Mouse (Mus musculus): ENCODE measurements around the gene Gm10188. TPM values are rescaled to one million over a fixed set of nuclear protein-coding genes. Genes with fewer than 3 reads are reported as not detected.

Gm10188 gene
- polyA plus RNA-seq, 1 experiment from 2014 or later = 1.1 TPM

GRCm38 (mm10) chr1:132221627-132222026 lies 7.9 kb downstream of the Gm10188 start:
- ATAC-seq = no peak
- H3K27me3 ChIP-seq = peaks cover 7% of the 10 kb centered on the region; the same call in 1 of the 2 replicates
- no peak overlapping the region for H3K4me3 ChIP-seq
- peaks cover 31% of the 10 kb centered on the region for H3K4me1 ChIP-seq
- WGBS = 34% methylated on average over 2 of the region's 2 CpGs
- H3K4me2 ChIP-seq = no peak overlapping the region
- peak overlapping the region; percentile 67 for H3K27ac ChIP-seq
- no peaks in the 10 kb centered on the region for H3K36me3 ChIP-seq (ENCODE audit: poor library complexity, severe bottlenecking)
- no peaks in the 10 kb centered on the region for H3K9me3 ChIP-seq (replicated peaks)
- H3K9ac ChIP-seq = no peak overlapping the region

- no peak overlapping the region for H3K4me3 ChIP-seq
- WGBS = 58% methylated on average over 3 of the region's 3 CpGs
- ATAC-seq = no peak
- no peaks in the 10 kb centered on the region for H3K36me3 ChIP-seq (ENCODE audit: poor library complexity, severe bottlenecking)
- no peaks in the 10 kb centered on the region for H3K9me3 ChIP-seq (replicated peaks)
- peaks cover 34% of the 10 kb centered on the region for H3K4me1 ChIP-seq
- H3K27me3 ChIP-seq = peaks cover 14% of the 10 kb centered on the region; the same call in 1 of the 2 replicates
- H3K27ac ChIP-seq = no peak overlapping the region
- H3K4me2 ChIP-seq = no peak overlapping the region
- H3K9ac ChIP-seq = no peak overlapping the region; the same call in 1 of the 2 replicates
Measured at GRCm38 (mm10) chr1:132216276-132216675, 13.3 kb downstream of the Gm10188 start.

GRCm38 (mm10) chr1:132213076-132213475 lies 16.5 kb downstream of the Gm10188 start:
- Histone ChIP-seq H3K27me3 (peaks cover 10% of the 10 kb centered on the region; the same call in 1 of the 2 replicates), H3K4me2 (no peak overlapping the region), H3K4me1 (peaks cover 50% of the 10 kb centered on the region), H3K9ac (no peak overlapping the region), H3K9me3 (replicated peaks) (no peaks in the 10 kb centered on the region), H3K36me3 (ENCODE audit: poor library complexity, severe bottlenecking) (no peaks in the 10 kb centered on the region), H3K4me3 (no peak overlapping the region), H3K27ac (peak overlapping the region; percentile 22; the same call in 1 of the 2 replicates)
- WGBS = 30% methylated on average over 6 of the region's 6 CpGs
- peak; percentile 17; the same call in 1 of the 2 replicates for ATAC-seq

GRCm38 (mm10) chr1:132212218-132212617 lies 17.3 kb downstream of the Gm10188 start:
- Histone ChIP-seq H3K4me2 (peak overlapping the region; percentile 47), H3K27me3 (peaks cover 10% of the 10 kb centered on the region; the same call in 1 of the 2 replicates), H3K9ac (0 out of 2 replicates have a peak overlapping the region, but pooled peaks have one; percentile 3), H3K36me3 (ENCODE audit: poor library complexity, severe bottlenecking) (no peaks in the 10 kb centered on the region), H3K4me1 (peaks cover 59% of the 10 kb centered on the region), H3K9me3 (replicated peaks) (no peaks in the 10 kb centered on the region), H3K4me3 (peak overlapping the region; percentile 23), H3K27ac (0 out of 2 replicates have a peak overlapping the region, but pooled peaks have one; percentile 22)
- ATAC-seq = peak; percentile 72
- WGBS = 6% methylated on average over 20 of the region's 20 CpGs

GRCm38 (mm10) chr1:132211672-132212071 lies 17.9 kb downstream of the Gm10188 start:
- Histone ChIP-seq H3K9ac (0 out of 2 replicates have a peak overlapping the region, but pooled peaks have one; percentile 3), H3K4me3 (no peak overlapping the region), H3K36me3 (ENCODE audit: poor library complexity, severe bottlenecking) (no peaks in the 10 kb centered on the region), H3K4me2 (peak overlapping the region; percentile 47), H3K27me3 (peaks cover 7% of the 10 kb centered on the region; the same call in 1 of the 2 replicates), H3K27ac (no peak overlapping the region), H3K4me1 (peaks cover 59% of the 10 kb centered on the region), H3K9me3 (replicated peaks) (no peaks in the 10 kb centered on the region)
- no peak; the same call in 1 of the 2 replicates for ATAC-seq
- 46% methylated on average over 12 of the region's 12 CpGs for WGBS

- 22% methylated on average over 7 of the region's 7 CpGs for WGBS
- no peak for ATAC-seq
- H3K4me1 ChIP-seq = peaks cover 59% of the 10 kb centered on the region
- H3K27ac ChIP-seq = no peak overlapping the region
- no peak overlapping the region for H3K4me3 ChIP-seq
- no peak overlapping the region for H3K9ac ChIP-seq
- no peaks in the 10 kb centered on the region for H3K36me3 ChIP-seq (ENCODE audit: poor library complexity, severe bottlenecking)
- H3K27me3 ChIP-seq = peaks cover 4% of the 10 kb centered on the region; the same call in 1 of the 2 replicates
- H3K4me2 ChIP-seq = no peak overlapping the region
- no peaks in the 10 kb centered on the region for H3K9me3 ChIP-seq (replicated peaks)
Measured at GRCm38 (mm10) chr1:132210922-132211321, 18.6 kb downstream of the Gm10188 start.

- Histone ChIP-seq H3K4me2 (no peak overlapping the region), H3K27ac (peak overlapping the region; percentile 57), H3K4me3 (no peak overlapping the region), H3K27me3 (peaks cover 4% of the 10 kb centered on the region; the same call in 1 of the 2 replicates), H3K9me3 (replicated peaks) (no peaks in the 10 kb centered on the region), H3K9ac (no peak overlapping the region), H3K4me1 (peaks cover 59% of the 10 kb centered on the region), H3K36me3 (ENCODE audit: poor library complexity, severe bottlenecking) (peaks cover 6% of the 10 kb centered on the region; the same call in 1 of the 2 replicates)
- WGBS = 65% methylated on average over 10 of the region's 10 CpGs
- ATAC-seq = no peak
Measured at GRCm38 (mm10) chr1:132209400-132209799, 20.2 kb downstream of the Gm10188 start.

- 0 out of 2 replicates have a peak, but pooled peaks have one; percentile 9 for ATAC-seq
- H3K4me3 ChIP-seq = no peak overlapping the region
- H3K27me3 ChIP-seq = peaks cover 4% of the 10 kb centered on the region; the same call in 1 of the 2 replicates
- peak overlapping the region; percentile 57 for H3K27ac ChIP-seq
- peaks cover 57% of the 10 kb centered on the region for H3K4me1 ChIP-seq
- H3K4me2 ChIP-seq = peak overlapping the region; percentile 4
- WGBS = 8% methylated on average over 4 of the region's 4 CpGs
- H3K9me3 ChIP-seq (replicated peaks) = no peaks in the 10 kb centered on the region
- H3K36me3 ChIP-seq (ENCODE audit: poor library complexity, severe bottlenecking) = peaks cover 7% of the 10 kb centered on the region; the same call in 1 of the 2 replicates
- H3K9ac ChIP-seq = peak overlapping the region; percentile 22; the same call in 1 of the 2 replicates
Measured at GRCm38 (mm10) chr1:132208154-132208553, 21.4 kb downstream of the Gm10188 start.

- peaks cover 57% of the 10 kb centered on the region for H3K4me1 ChIP-seq
- WGBS = 94% methylated on average over 3 of the region's 3 CpGs
- ATAC-seq = no peak
- no peak overlapping the region for H3K4me3 ChIP-seq
- no peaks in the 10 kb centered on the region for H3K9me3 ChIP-seq (replicated peaks)
- no peak overlapping the region for H3K9ac ChIP-seq
- peaks cover 7% of the 10 kb centered on the region; the same call in 1 of the 2 replicates for H3K36me3 ChIP-seq (ENCODE audit: poor library complexity, severe bottlenecking)
- no peak overlapping the region for H3K27ac ChIP-seq
- no peak overlapping the region for H3K4me2 ChIP-seq
- peaks cover 4% of the 10 kb centered on the region; the same call in 1 of the 2 replicates for H3K27me3 ChIP-seq
Measured at GRCm38 (mm10) chr1:132206828-132207227, 22.7 kb downstream of the Gm10188 start.

GRCm38 (mm10) chr1:132205958-132206357 lies 23.6 kb downstream of the Gm10188 start:
- peaks cover 57% of the 10 kb centered on the region for H3K4me1 ChIP-seq
- no peak overlapping the region for H3K4me3 ChIP-seq
- no peak overlapping the region for H3K4me2 ChIP-seq
- H3K9me3 ChIP-seq (replicated peaks) = no peaks in the 10 kb centered on the region
- no peak overlapping the region for H3K9ac ChIP-seq
- 66% methylated on average over 5 of the region's 5 CpGs for WGBS
- no peak for ATAC-seq
- H3K27ac ChIP-seq = no peak overlapping the region
- H3K27me3 ChIP-seq = no peaks in the 10 kb centered on the region
- H3K36me3 ChIP-seq (ENCODE audit: poor library complexity, severe bottlenecking) = peaks cover 7% of the 10 kb centered on the region; the same call in 1 of the 2 replicates

- WGBS = 89% methylated on average over 5 of the region's 5 CpGs
- H3K36me3 ChIP-seq (ENCODE audit: poor library complexity, severe bottlenecking) = peaks cover 7% of the 10 kb centered on the region; the same call in 1 of the 2 replicates
- H3K27ac ChIP-seq = no peak overlapping the region
- no peak overlapping the region for H3K4me2 ChIP-seq
- no peak for ATAC-seq
- peaks cover 60% of the 10 kb centered on the region for H3K4me1 ChIP-seq
- no peaks in the 10 kb centered on the region for H3K9me3 ChIP-seq (replicated peaks)
- no peak overlapping the region for H3K4me3 ChIP-seq
- H3K9ac ChIP-seq = no peak overlapping the region
- H3K27me3 ChIP-seq = no peaks in the 10 kb centered on the region
Measured at GRCm38 (mm10) chr1:132202771-132203170, 26.8 kb downstream of the Gm10188 start.

- Histone ChIP-seq H3K4me2 (peak overlapping the region; percentile 55), H3K9me3 (replicated peaks) (no peaks in the 10 kb centered on the region), H3K36me3 (ENCODE audit: poor library complexity, severe bottlenecking) (peaks cover 7% of the 10 kb centered on the region; the same call in 1 of the 2 replicates), H3K27me3 (no peaks in the 10 kb centered on the region), H3K4me3 (peak overlapping the region; percentile 35), H3K4me1 (peaks cover 63% of the 10 kb centered on the region), H3K9ac (peak overlapping the region; percentile 58), H3K27ac (peak overlapping the region; percentile 80)
- no peak for ATAC-seq
- WGBS = 41% methylated on average over 2 of the region's 2 CpGs
Measured at GRCm38 (mm10) chr1:132201936-132202335, 27.6 kb downstream of the Gm10188 start.

Measured in forebrain, embryonic 13.5 days (tissue).